Mouse (Mus musculus) intestine, embryonic 16.5 days (tissue): ENCODE data around the gene Capns1. TPM values are rescaled to one million over a fixed set of nuclear protein-coding genes. Genes with fewer than 3 reads are reported as not detected.

Experiments
- ATAC-seq: fragments of 200-750 bp; cut with Nextera tagmentation; 2 replicates; pipeline ENCODE4 v1.8.0; 2017; ENCODE audit warnings: moderate TSS enrichment, moderate library complexity
- H3K27ac ChIP-seq: fragments of 300-500 bp; sonication (generic); 2 replicates; pipeline ENCODE4 v1.5.1; 2014; ENCODE audit warnings: mild to moderate bottlenecking, low read length
- H3K27me3 ChIP-seq: fragments of 300-500 bp; sonication (generic); replicated peaks from 2 replicates; pipeline ENCODE4 v1.6.1; 2014; ENCODE audit warnings: low read length, control low read depth, mixed read lengths; ENCODE audit not compliant: control insufficient read depth, insufficient read depth
- H3K36me3 ChIP-seq: fragments of 300-500 bp; sonication (generic); 2 replicates; pipeline ENCODE4 v1.6.1; 2014; ENCODE audit warnings: low read length, control low read depth; ENCODE audit not compliant: control insufficient read depth, insufficient read depth
- H3K4me1 ChIP-seq: fragments of 300-500 bp; sonication (generic); 2 replicates; pipeline ENCODE4 v1.6.1; 2014; ENCODE audit warnings: low read length, control low read depth, mixed read lengths; ENCODE audit not compliant: control insufficient read depth, insufficient read depth
- H3K4me2 ChIP-seq: fragments of 300-500 bp; sonication (generic); 2 replicates; pipeline ENCODE4 v1.6.1; 2014; ENCODE audit warnings: low read depth, low read length, control low read depth
- H3K4me3 ChIP-seq: fragments of 300-500 bp; sonication (generic); 2 replicates; pipeline ENCODE4 v1.5.1; 2014; ENCODE audit warnings: mild to moderate bottlenecking, low read length
- H3K9ac ChIP-seq: fragments of 300-500 bp; sonication (generic); 2 replicates; pipeline ENCODE4 v1.6.1; 2014; ENCODE audit warnings: low read depth, low read length
- H3K9me3 ChIP-seq: fragments of 300-500 bp; sonication (generic); 2 replicates; pipeline ENCODE4 v1.6.1; 2016; ENCODE audit warnings: low read length, control low read depth; ENCODE audit not compliant: control insufficient read depth
- WGBS: fragments of 180-500 bp; shearing (Covaris S2); extraction: QIAGEN DNeasy Blood & Tissue Kit; methylation state at CpG from one replicate; pipeline ENCODE4 v1.1.7; 2014; 5-methylcytosine and 5-hydroxymethylcytosine counted together
- polyA plus RNA-seq: library from polyadenylated mRNA; unstranded; fragments of >200 nt; fragmentation: Nextera tagmentation; extraction: Ambion mirVana; gene quantifications from 2 replicates; pipeline ENCODE4 v1.2.1, GENCODE M21; 2015

Capns1 gene
- polyA plus RNA-seq, 1 experiment from 2014 or later, result 86.9 TPM

GRCm38 (mm10) chr7:30196171-30196570, 2.4 kb downstream of the Capns1 start:
- no peak overlapping the region for H3K4me2 ChIP-seq
- H3K4me3 ChIP-seq, result no peak overlapping the region
- H3K9me3 ChIP-seq, result no peaks in the 10 kb centered on the region
- H3K27me3 ChIP-seq, result no peaks in the 10 kb centered on the region
- H3K36me3 ChIP-seq, result 0 out of 2 replicates have a peak, but pooled peaks cover 4% of the 10 kb centered on the region
- H3K9ac ChIP-seq, result no peak overlapping the region
- ATAC-seq, result no peak
- no peak overlapping the region for H3K27ac ChIP-seq
- WGBS, result 51% methylated on average over 6 of the region's 6 CpGs
- peaks cover 16% of the 10 kb centered on the region for H3K4me1 ChIP-seq

DNA sequence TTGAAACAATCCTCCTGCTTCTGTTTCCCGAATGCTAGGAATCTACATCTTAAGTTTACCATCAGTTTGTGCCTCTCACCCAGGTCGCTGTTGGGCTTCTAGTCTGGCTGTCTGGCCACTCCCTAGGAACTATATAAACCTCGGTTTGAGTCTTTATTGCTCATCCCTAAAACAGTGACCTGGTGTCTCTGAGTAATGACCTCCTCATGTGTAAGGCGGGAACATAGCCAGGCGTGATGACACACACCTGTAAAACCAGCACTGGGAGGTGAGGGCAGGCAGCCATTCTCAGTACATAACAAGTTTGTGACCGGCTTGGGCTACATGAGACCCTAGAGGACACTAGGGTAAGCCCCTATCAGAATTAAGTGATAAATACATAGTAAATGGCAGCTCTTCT, 3.1 kb downstream of the Capns1 start:
- 59% methylated on average over 6 of the region's 6 CpGs for WGBS
- Histone ChIP-seq H3K36me3 (0 out of 2 replicates have a peak, but pooled peaks cover 4% of the 10 kb centered on the region), H3K27me3 (no peaks in the 10 kb centered on the region), H3K9ac (peak overlapping the region; percentile 88; the same call in 1 of the 2 replicates), H3K4me3 (peak overlapping the region; percentile 72), H3K27ac (peak overlapping the region; percentile 80; the same call in 1 of the 2 replicates), H3K9me3 (no peaks in the 10 kb centered on the region), H3K4me1 (peaks cover 16% of the 10 kb centered on the region), H3K4me2 (peak overlapping the region; percentile 47; the same call in 1 of the 2 replicates)
- no peak for ATAC-seq

DNA sequence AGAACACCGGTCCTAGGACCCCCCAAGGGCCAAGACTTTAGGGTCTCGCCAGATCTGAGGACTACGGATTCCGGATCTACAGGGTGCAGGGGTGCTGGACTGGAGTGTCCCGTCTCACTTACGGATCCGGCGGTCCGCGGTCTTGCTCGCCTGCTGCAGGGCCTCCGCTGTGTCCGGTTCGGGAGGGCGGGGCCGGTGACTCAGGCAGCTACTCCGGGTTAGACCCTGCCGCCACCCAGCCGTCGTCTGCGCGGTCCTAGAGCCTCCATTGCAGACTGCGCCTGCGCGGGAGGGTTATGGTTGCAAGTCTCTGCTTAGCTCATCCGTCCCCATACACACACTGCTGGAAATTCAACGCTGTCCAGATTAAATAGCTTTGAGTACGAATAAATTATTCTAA, 3.7 kb downstream of the Capns1 start:
- H3K4me3 ChIP-seq, result peak overlapping the region; percentile 72
- under 1% methylated on average over 28 of the region's 28 CpGs for WGBS
- H3K27me3 ChIP-seq, result no peaks in the 10 kb centered on the region
- ATAC-seq, result peak; percentile 88
- H3K36me3 ChIP-seq, result peaks cover 7% of the 10 kb centered on the region; the same call in 1 of the 2 replicates
- H3K4me2 ChIP-seq, result peak overlapping the region; percentile 71
- peak overlapping the region; percentile 88 for H3K9ac ChIP-seq
- peak overlapping the region; percentile 80 for H3K27ac ChIP-seq
- peaks cover 16% of the 10 kb centered on the region for H3K4me1 ChIP-seq
- H3K9me3 ChIP-seq, result no peaks in the 10 kb centered on the region

- no peaks in the 10 kb centered on the region for H3K9me3 ChIP-seq
- ATAC-seq, result peak; percentile 45
- under 1% methylated on average over 26 of the region's 26 CpGs for WGBS
- H3K27me3 ChIP-seq, result no peaks in the 10 kb centered on the region
- H3K27ac ChIP-seq, result peak overlapping the region; percentile 80
- H3K4me3 ChIP-seq, result peak overlapping the region; percentile 72
- H3K4me1 ChIP-seq, result peaks cover 16% of the 10 kb centered on the region
- peak overlapping the region; percentile 71 for H3K4me2 ChIP-seq
- peaks cover 9% of the 10 kb centered on the region for H3K36me3 ChIP-seq
- peak overlapping the region; percentile 88 for H3K9ac ChIP-seq
These were observed 4.3 kb downstream of the Capns1 start for GRCm38 (mm10) chr7:30194101-30194831.

DNA sequence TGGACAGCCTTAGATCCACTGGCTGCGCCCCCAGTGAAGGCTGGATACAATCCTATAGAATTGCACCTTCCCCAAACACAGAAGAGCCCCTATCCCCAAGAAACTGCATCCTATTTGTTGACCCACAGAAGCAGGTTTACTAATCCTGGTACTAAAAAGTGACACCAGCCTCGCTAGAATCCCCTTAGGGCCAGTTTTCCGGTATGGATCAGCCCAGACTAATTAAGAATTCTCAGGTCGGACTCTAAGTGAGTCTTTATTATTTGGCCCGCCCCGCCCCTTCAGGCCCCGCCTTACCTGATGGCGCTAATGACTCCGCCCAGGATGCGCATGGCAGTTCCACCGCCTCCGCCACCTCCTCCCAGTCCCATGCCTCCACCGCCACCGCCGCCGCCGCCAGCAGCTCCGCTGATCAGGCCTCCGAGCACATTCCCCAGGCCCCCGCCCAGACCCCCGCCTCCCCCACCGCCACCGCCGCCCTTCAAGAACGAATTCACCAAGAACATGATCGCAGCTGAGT, 5.0 kb downstream of the Capns1 start:
- Histone ChIP-seq H3K27ac (peak overlapping the region; percentile 80), H3K9me3 (no peaks in the 10 kb centered on the region), H3K4me2 (peak overlapping the region; percentile 71), H3K4me1 (peaks cover 16% of the 10 kb centered on the region), H3K36me3 (peaks cover 11% of the 10 kb centered on the region), H3K4me3 (peak overlapping the region; percentile 72), H3K9ac (peak overlapping the region; percentile 88), H3K27me3 (no peaks in the 10 kb centered on the region)
- ATAC-seq, result peak; percentile 72
- WGBS, result 1% methylated on average over 26 of the region's 26 CpGs

- no peak for ATAC-seq
- peak overlapping the region; percentile 71 for H3K4me2 ChIP-seq
- peaks cover 11% of the 10 kb centered on the region for H3K36me3 ChIP-seq
- no peaks in the 10 kb centered on the region for H3K9me3 ChIP-seq
- H3K4me3 ChIP-seq, result peak overlapping the region; percentile 72
- H3K27ac ChIP-seq, result peak overlapping the region; percentile 80; the same call in 1 of the 2 replicates
- H3K4me1 ChIP-seq, result peaks cover 16% of the 10 kb centered on the region
- H3K9ac ChIP-seq, result peak overlapping the region; percentile 88
- no peaks in the 10 kb centered on the region for H3K27me3 ChIP-seq
- WGBS, result 31% methylated on average over 9 of the region's 9 CpGs
These were observed 5.6 kb downstream of the Capns1 start for GRCm38 (mm10) chr7:30193013-30193412.

DNA sequence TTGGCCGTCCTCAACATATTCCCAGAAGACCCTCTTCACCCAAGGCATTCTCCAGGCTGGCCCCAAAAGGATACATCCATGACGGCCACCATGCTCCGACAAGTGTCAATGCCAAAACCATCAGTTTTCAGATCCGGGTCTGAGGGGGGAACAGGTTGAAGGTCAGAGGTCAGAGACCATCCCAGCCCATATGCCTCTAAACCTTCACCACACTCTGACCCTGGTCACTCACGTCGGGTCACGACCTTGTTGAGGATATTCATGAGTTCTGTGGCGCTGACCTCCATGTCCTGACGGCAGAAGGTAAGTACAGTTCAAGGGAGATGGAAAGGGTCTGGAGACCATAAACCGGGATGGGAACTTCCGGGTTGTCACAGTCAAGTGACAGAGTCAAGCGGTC, 6.5 kb downstream of the Capns1 start:
- Histone ChIP-seq H3K36me3 (peaks cover 14% of the 10 kb centered on the region), H3K27ac (no peak overlapping the region), H3K4me1 (peaks cover 16% of the 10 kb centered on the region), H3K4me2 (no peak overlapping the region), H3K27me3 (no peaks in the 10 kb centered on the region), H3K9ac (no peak overlapping the region), H3K9me3 (no peaks in the 10 kb centered on the region), H3K4me3 (no peak overlapping the region)
- ATAC-seq, result no peak
- 84% methylated on average over 12 of the region's 12 CpGs for WGBS

- H3K36me3 ChIP-seq, result peaks cover 14% of the 10 kb centered on the region
- ATAC-seq, result no peak
- H3K4me3 ChIP-seq, result no peak overlapping the region
- H3K4me1 ChIP-seq, result peaks cover 14% of the 10 kb centered on the region
- H3K27ac ChIP-seq, result no peak overlapping the region
- H3K4me2 ChIP-seq, result no peak overlapping the region
- H3K9ac ChIP-seq, result no peak overlapping the region
- H3K27me3 ChIP-seq, result no peaks in the 10 kb centered on the region
- 80% methylated on average over 4 of the region's 4 CpGs for WGBS
- no peaks in the 10 kb centered on the region for H3K9me3 ChIP-seq
These were observed 9.5 kb downstream of the Capns1 start for GRCm38 (mm10) chr7:30189116-30189491.

DNA sequence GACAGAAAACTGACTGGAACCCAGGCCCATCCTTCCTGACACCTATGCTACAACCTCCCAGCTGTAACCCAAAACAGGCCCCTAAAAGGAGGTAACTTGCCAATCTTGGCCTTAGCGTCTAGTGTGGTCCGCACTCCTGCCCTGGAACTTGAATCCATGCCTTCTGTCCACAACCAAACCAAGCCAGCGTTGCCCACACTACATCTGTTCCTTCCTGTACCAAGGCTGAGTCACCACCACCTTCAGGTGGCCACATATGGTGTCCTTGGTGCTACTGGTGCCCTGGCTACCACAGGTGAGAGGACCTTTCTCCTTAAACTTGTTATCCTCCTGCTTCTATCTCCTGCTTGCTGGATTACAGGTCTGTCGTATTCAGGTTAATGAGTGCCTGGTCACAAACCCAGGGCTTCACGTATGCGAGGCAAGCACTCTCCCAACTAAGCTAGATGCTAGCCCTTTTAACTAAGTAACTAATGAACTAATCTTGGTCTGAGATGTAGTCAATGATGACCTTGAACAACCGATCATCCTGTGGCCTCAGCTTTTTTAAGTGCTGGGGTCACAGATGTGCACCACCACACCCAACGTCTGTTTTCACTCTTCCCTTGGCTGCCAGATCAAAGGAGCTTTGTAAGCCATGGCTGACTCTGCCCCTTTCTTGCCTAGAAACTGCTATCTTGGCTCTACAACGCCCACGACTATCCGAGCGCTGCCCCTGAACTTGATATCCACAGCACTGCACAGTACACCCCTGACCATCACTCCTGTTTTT, 10.1 kb downstream of the Capns1 start:
- WGBS, result 79% methylated on average over 12 of the region's 12 CpGs
- Histone ChIP-seq H3K9ac (no peak overlapping the region), H3K27me3 (no peaks in the 10 kb centered on the region), H3K36me3 (peaks cover 14% of the 10 kb centered on the region), H3K9me3 (no peaks in the 10 kb centered on the region), H3K27ac (no peak overlapping the region), H3K4me3 (no peak overlapping the region), H3K4me2 (no peak overlapping the region), H3K4me1 (peaks cover 15% of the 10 kb centered on the region)
- no peak for ATAC-seq
